In genomic region chr4:22479368-22480090, GRCm38 (mm10) we compare ENCODE assay signal across 11 mouse cellular contexts. TPM values are rescaled to one million over a fixed set of nuclear protein-coding genes. Genes with fewer than 3 reads are reported as not detected.
DNase-seq lines count a peak whose midpoint lies in the region; ATAC-seq and TF ChIP-seq lines count a peak whose summit lies in the region.
"Had no signal": no experiment of that assay in that cellular context is flagged by ENCODE, and none has a peak within 500 bp of the region (broad histone marks: within the 10 kb centered on the region; RNA-seq: fewer than 3 reads in every experiment).

No protein-coding gene starts in this region.

- peak overlapping the region; percentile 48 for H3K4me3 ChIP-seq in hindbrain, embryonic 13.5 days
- peak overlapping the region; percentile 93 for H3K4me3 ChIP-seq in midbrain, postnatal 0 days (ENCODE audit: low read depth, low read length)

- peak overlapping the region; percentile 73 for H3K9ac ChIP-seq in hindbrain, embryonic 13.5 days
- H3K9ac ChIP-seq in midbrain, postnatal 0 days (replicated peaks; ENCODE audit: low read length, poor library complexity, severe bottlenecking): peak overlapping the region; percentile 55

- H3K27me3 ChIP-seq in hindbrain, embryonic 13.5 days: peaks cover 4% of the 10 kb centered on the region; the same call in 1 of the 2 replicates
- no peaks in the 10 kb centered on the region for H3K27me3 ChIP-seq in midbrain, postnatal 0 days (ENCODE audit: insufficient read depth, low read length)

- peak; percentile 60 for ATAC-seq in hindbrain, embryonic 13.5 days (ENCODE audit: low FRiP score)
- no peak for ATAC-seq in midbrain, postnatal 0 days (ENCODE audit: low FRiP score)
- ATAC-seq in cerebellum, adult (ENCODE audit: insufficient number of reproducible peaks, low FRiP score, low TSS enrichment): no peak

- no peak for TF ChIP-seq CTCF in midbrain, postnatal 0 days (IDR thresholded peaks at IDR 0.05)

- peak; percentile 68 for DNase-seq in R1 (ENCODE audit: low read depth, low spot score)
- DNase-seq in embryo, embryonic 10.5 days (ENCODE audit: low spot score): peak; percentile 74
- no peak for DNase-seq in midbrain, postnatal 0 days (ENCODE audit: low spot score)
- no peak for DNase-seq in kidney, adult 9 months
- no peak for DNase-seq in kidney, postnatal 10 days
- DNase-seq: heart, adult 11 months; kidney, adult 2 months; liver; thymus, postnatal 36 days had no signal

- H3K4me2 ChIP-seq in hindbrain, embryonic 13.5 days: peak overlapping the region; percentile 72
- peak overlapping the region; percentile 95 for H3K4me2 ChIP-seq in midbrain, postnatal 0 days (ENCODE audit: low read depth, low read length, poor library complexity, severe bottlenecking)

- H3K9me3 ChIP-seq in hindbrain, embryonic 13.5 days: no peaks in the 10 kb centered on the region
- H3K9me3 ChIP-seq in midbrain, postnatal 0 days (ENCODE audit: low read length): no peaks in the 10 kb centered on the region

- under 1% methylated on average over 28 of the region's 28 CpGs for WGBS in hindbrain, embryonic 13.5 days
- 12% methylated on average over 28 of the region's 28 CpGs for WGBS in midbrain, postnatal 0 days

- H3K27ac ChIP-seq in hindbrain, embryonic 13.5 days: peak overlapping the region; percentile 90
- peak overlapping the region; percentile 82 for H3K27ac ChIP-seq in midbrain, postnatal 0 days (ENCODE audit: low read depth, low read length)

- peaks cover 36% of the 10 kb centered on the region for H3K4me1 ChIP-seq in hindbrain, embryonic 13.5 days (replicated peaks)
- H3K4me1 ChIP-seq in midbrain, postnatal 0 days (ENCODE audit: insufficient read depth, low read length): no peaks in the 10 kb centered on the region

- no peaks in the 10 kb centered on the region for H3K36me3 ChIP-seq in hindbrain, embryonic 13.5 days
- H3K36me3 ChIP-seq in midbrain, postnatal 0 days (ENCODE audit: insufficient read depth, low read length): no peaks in the 10 kb centered on the region

RNA-seq across cellular contexts. Expression of gene Pou3f2, which starts 8.6 kb away (rescaled TPM):
- 34.5 and 42.6 TPM in 2 replicates for polyA plus RNA-seq in hindbrain, embryonic 13.5 days (2015; fragmentation: Nextera tagmentation; extraction: Ambion mirVana)
- total RNA-seq in midbrain, postnatal 0 days (2014; rRNA removed): 36.4 and 37.5 TPM in 2 replicates
- 17.4 and 19.3 TPM in 2 replicates for polyA plus RNA-seq in midbrain, postnatal 0 days (2015; fragmentation: Nextera tagmentation; extraction: Ambion mirVana)
- polyA plus RNA-seq: kidney, adult 2 months had no signal

Comparison
In these comparisons a context has a peak if more than half of its experiments do, and no peak if none do; other contexts are left out.
1. DNase-seq: peak in R1 (single experiment) and embryo, embryonic 10.5 days (single experiment); none in midbrain, postnatal 0 days (single experiment), kidney, adult 9 months (single experiment) and kidney, postnatal 10 days (single experiment).